Mouse (Mus musculus): ENCODE measurements around the gene Ypel3. TPM values are rescaled to one million over a fixed set of nuclear protein-coding genes. Genes with fewer than 3 reads are reported as not detected.
A peak's percentile ranks its signal among the peaks of the same experiment; 100 is the strongest.

The Ypel3 gene
- polyA plus RNA-seq, 1 experiment from 2014 or later, result 201 TPM

GRCm38 (mm10) chr7:126797411-126798126 is 20.8 kb downstream of the Ypel3 start, which contains the start of gene Fam57b:
Fam57b (plus strand) TSS chr7:126797668.
- Histone ChIP-seq H3K4me3 (peak within 1 kb of the TSS; percentile 66), H3K36me3 (replicated peaks) (peaks cover 13% of the 10 kb centered on the region), H3K27ac (peak within 1 kb of the TSS; percentile 93), H3K4me2 (peak within 1 kb of the TSS; percentile 83), H3K9me3 (no peaks in the 10 kb centered on the region), H3K4me1 (peaks cover 43% of the 10 kb centered on the region), H3K27me3 (replicated peaks) (no peaks in the 10 kb centered on the region), H3K9ac (peak within 1 kb of the TSS; percentile 70)
- ATAC-seq (replicated peaks), result 0 out of 2 replicates have a peak, but pooled peaks have one; percentile 13
- 20% methylated on average over 21 of the region's 21 CpGs for WGBS

DNA sequence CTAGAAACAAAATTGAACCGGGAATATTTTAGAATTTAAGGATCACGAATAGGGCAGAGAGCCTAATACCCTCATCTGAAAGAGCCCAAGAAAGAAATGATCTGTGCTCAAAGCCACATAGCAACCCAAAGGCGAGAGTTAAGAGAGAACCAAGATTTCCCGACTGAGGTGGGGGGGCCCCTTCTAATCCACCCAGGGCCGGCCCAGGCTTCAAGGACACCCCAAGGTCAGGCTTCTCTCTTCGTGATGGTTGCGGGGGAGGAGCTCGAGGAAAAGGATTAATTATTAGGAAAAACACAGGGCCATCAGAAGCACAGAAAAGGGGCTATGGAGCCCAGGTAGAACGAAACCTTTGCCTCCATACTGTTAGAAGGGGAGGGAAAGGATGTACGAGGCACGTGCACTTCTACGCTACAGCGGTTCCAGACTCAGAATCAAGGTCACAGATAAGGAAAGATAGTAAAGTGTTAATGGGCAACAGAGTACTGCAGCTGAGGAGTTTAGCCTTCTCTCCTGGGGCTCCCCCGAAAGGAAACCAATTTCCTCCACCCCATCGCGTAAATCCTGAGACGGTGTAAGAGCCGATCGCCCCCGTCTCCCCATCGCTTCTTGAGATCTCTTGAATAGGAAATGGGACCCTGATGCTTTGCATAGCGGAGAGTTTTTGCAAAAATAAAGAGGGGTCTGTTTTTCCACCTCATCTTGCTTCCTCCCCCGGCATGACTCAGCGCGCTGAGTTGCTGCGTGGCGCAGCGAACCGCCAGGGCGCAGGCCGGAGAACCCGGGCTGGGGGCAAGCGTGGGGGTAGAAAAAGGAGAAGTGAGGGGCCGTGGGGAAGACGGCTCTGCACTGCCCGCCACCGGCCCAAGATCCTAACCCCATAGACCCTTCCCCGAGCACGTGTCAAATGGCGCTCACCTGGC is 21.6 kb downstream of the Ypel3 start:
- Histone ChIP-seq H3K27ac (peak overlapping the region; percentile 93), H3K9me3 (no peaks in the 10 kb centered on the region), H3K4me2 (peak overlapping the region; percentile 83), H3K27me3 (replicated peaks) (no peaks in the 10 kb centered on the region), H3K9ac (peak overlapping the region; percentile 70), H3K4me1 (peaks cover 37% of the 10 kb centered on the region), H3K4me3 (peak overlapping the region; percentile 66), H3K36me3 (replicated peaks) (peaks cover 13% of the 10 kb centered on the region)
- no peak for ATAC-seq (replicated peaks)
- WGBS, result under 1% methylated on average over 40 of the region's 40 CpGs

DNA sequence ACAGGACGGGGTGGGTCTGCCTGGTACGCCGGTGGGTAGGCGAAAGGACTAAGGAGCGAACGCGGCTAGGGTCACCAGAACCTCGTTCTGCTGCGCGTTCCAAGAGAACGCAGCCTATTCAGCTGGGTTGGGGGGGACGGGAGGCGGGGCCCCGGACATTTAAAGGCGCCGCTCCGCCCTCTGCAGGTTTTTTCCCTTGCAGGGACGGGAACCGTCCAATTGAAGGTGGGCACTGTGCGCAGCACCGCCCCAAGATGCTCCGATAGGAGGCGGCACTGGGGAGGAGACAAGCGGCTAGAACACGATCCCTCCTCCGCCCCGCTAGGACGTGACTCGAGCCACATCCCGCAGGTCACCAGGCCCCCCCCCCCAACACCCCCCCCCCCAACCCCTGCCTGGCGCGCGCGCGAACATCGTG is 22.3 kb downstream of the Ypel3 start:
- no peaks in the 10 kb centered on the region for H3K27me3 ChIP-seq (replicated peaks)
- H3K27ac ChIP-seq, result peak overlapping the region; percentile 93
- under 1% methylated on average over 29 of the region's 36 CpGs for WGBS
- peak; percentile 96 for ATAC-seq (replicated peaks)
- peaks cover 37% of the 10 kb centered on the region for H3K4me1 ChIP-seq
- H3K9me3 ChIP-seq, result no peaks in the 10 kb centered on the region
- H3K36me3 ChIP-seq (replicated peaks), result peaks cover 13% of the 10 kb centered on the region
- peak overlapping the region; percentile 66 for H3K4me3 ChIP-seq
- H3K4me2 ChIP-seq, result peak overlapping the region; percentile 83
- peak overlapping the region; percentile 70 for H3K9ac ChIP-seq

- H3K4me2 ChIP-seq, result peak overlapping the region; percentile 83
- H3K4me3 ChIP-seq, result peak overlapping the region; percentile 66
- no peaks in the 10 kb centered on the region for H3K27me3 ChIP-seq (replicated peaks)
- H3K9ac ChIP-seq, result peak overlapping the region; percentile 65
- peak; percentile 90 for ATAC-seq (replicated peaks)
- 2% methylated on average over 37 of the region's 38 CpGs for WGBS
- peak overlapping the region; percentile 93 for H3K27ac ChIP-seq
- no peaks in the 10 kb centered on the region for H3K9me3 ChIP-seq
- H3K36me3 ChIP-seq (replicated peaks), result peaks cover 11% of the 10 kb centered on the region
- peaks cover 37% of the 10 kb centered on the region for H3K4me1 ChIP-seq
These were observed 22.9 kb downstream of the Ypel3 start for GRCm38 (mm10) chr7:126799468-126800268.

DNA sequence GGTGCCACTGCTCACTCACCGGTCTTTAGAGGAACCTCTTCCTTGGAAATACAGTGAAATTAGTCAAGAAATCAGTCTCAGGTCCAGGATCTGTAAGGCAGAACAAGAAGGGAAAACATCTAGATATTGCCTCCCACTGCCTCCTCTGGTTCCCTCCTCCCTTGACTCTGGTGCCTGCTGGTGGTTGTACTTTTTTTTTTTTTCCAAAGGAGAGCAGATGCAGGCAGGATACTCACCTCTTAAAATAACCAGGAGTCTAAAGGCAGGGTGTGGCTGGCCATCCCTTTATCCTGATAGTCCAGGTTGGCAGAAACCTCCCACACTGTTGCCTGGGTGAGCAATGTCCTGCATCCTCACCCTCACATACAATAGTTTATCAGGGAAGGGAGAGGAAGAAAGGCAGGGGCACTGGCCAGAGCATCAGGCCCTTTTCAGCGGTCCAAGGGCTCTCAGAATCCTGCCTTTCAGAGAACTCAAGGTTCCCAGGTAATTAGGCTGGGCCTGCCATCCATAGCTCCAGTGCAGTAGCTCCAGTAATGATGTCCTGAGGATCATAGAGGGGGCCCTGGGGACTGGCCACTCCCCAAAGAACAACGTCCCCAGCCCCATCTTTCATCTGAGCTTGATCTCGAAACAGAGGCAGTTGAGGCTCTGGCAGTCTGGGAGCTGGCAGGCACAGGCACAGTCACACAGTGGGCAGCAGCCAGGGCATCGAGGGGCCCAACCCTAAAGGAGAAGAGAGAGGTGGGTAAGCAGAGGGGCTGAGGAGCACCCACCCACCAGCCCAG is 23.7 kb downstream of the Ypel3 start:
- H3K9me3 ChIP-seq, result no peaks in the 10 kb centered on the region

DNA sequence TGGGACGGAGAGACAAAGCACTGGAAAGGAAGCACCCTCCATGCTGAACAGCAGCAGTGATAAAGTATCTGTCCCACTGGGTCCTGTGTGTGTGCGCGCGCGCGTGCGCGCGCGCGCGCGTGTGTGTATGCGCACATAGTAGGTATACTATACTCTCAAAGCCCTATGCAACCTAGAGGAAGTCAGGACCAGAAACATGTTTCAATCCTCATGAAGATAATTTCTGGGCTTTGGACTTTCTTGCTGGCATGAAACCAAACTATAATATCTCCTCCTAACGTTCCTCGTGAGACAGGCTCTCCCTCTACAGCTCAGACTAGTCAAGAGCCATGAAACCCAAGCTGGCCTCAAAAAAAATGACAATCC is 24.3 kb downstream of the Ypel3 start:
- Histone ChIP-seq H3K27me3 (replicated peaks) (no peaks in the 10 kb centered on the region), H3K27ac (no peak overlapping the region), H3K9me3 (no peaks in the 10 kb centered on the region), H3K9ac (peak overlapping the region; percentile 8; the same call in 1 of the 2 replicates), H3K4me3 (no peak overlapping the region), H3K36me3 (replicated peaks) (no peaks in the 10 kb centered on the region; the same call in 1 of the 2 replicates), H3K4me1 (peaks cover 35% of the 10 kb centered on the region), H3K4me2 (no peak overlapping the region)
- ATAC-seq (replicated peaks), result no peak
- WGBS, result 96% methylated on average over 16 of the region's 16 CpGs

More for the DNA sequence above, 23.7 kb downstream of the Ypel3 start:
- H3K36me3 ChIP-seq (replicated peaks), result peaks cover 3% of the 10 kb centered on the region; the same call in 1 of the 2 replicates
- H3K4me3 ChIP-seq, result peak overlapping the region; percentile 66
- 49% methylated on average over 5 of the region's 5 CpGs for WGBS
- peak overlapping the region; percentile 83 for H3K4me2 ChIP-seq
- peak overlapping the region; percentile 65 for H3K9ac ChIP-seq
- H3K27ac ChIP-seq, result peak overlapping the region; percentile 93
- no peak for ATAC-seq (replicated peaks)
- H3K4me1 ChIP-seq, result peaks cover 37% of the 10 kb centered on the region
- H3K27me3 ChIP-seq (replicated peaks), result no peaks in the 10 kb centered on the region

DNA sequence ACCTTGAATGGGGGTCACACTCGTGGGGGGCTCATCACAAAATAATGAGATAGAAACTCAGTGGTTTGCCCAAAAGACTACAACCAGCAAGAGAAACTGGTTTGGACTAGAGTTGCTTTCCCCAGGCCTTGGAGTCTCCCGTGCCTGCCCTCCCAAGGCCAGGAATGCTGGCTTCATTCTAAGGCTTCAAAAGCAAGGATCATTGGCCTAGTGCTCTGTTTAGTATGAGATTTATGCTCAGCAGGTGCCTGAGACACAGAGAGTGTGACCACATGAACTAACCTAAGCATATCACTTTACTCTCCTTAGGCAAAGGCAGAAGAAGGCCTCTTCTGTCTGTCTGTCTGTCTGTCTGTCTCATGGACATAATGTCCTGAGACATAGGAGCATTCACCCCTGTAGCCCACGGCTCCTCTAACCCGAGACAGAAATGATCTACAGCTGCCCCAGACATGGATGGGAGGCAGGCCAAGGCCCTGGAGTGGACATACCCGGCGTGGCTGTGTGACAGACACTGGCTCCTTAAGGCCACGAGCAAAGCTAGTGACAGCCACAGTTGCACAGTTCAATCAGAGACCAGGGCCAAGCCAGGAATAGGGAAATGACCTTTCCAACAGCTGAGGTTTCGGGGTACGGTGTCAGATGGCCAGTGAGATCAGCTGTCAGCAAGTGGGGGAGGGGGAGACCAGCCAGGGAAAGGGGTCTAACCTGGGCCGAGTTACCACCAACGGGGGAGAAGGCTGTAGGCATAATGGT is 25.6 kb downstream of the Ypel3 start:
- H3K27ac ChIP-seq, result no peak overlapping the region
- H3K36me3 ChIP-seq (replicated peaks), result no peaks in the 10 kb centered on the region
- no peaks in the 10 kb centered on the region for H3K27me3 ChIP-seq (replicated peaks)
- no peak overlapping the region for H3K9ac ChIP-seq
- H3K9me3 ChIP-seq, result no peaks in the 10 kb centered on the region
- no peak overlapping the region for H3K4me2 ChIP-seq
- 87% methylated on average over 11 of the region's 11 CpGs for WGBS
- ATAC-seq (replicated peaks), result no peak
- peaks cover 23% of the 10 kb centered on the region for H3K4me1 ChIP-seq
- no peak overlapping the region for H3K4me3 ChIP-seq

DNA sequence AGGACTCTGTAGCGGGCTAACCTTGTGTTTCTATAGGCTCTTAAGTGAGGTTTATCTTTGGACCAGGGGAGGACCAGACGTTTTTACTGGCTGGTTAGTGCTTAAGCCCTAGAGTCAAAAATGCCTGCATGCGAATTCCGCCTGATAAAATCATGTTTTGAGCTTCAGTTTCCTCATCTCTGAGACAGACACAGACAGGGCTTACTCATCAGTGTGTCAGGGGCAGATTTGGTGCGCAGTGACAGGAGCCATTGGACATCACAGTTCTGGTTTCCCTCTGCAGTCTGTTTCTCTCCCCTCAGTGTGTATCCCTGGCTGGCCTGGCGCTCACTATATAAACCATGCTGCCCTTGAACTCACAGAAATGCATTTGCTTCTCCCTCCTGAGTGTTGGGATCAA is 26.4 kb downstream of the Ypel3 start:
- Histone ChIP-seq H3K27ac (no peak overlapping the region), H3K4me1 (peaks cover 18% of the 10 kb centered on the region), H3K36me3 (replicated peaks) (no peaks in the 10 kb centered on the region), H3K27me3 (replicated peaks) (no peaks in the 10 kb centered on the region), H3K9me3 (no peaks in the 10 kb centered on the region), H3K4me3 (no peak overlapping the region), H3K4me2 (no peak overlapping the region), H3K9ac (no peak overlapping the region)
- ATAC-seq (replicated peaks), result no peak
- WGBS, result 91% methylated on average over 6 of the region's 6 CpGs

DNA sequence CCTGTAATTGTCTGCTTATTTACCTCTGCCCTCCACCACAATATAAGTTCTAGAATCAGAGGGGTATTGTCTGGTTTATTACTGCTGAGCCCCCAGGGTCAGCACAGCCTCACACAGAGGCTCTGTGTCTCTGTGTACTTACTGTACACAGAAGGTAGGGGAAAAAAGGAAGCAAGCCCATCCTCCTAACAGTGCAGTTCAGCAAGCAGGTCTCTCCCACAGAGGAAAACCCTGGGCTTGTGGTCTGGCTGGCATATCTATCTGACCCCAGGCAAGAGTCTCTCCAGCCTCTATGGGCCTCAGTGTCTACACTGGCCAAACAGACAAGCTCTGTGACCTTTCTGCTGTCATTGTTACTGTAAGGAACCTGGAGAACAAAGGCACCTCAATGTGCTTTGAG is 27.0 kb downstream of the Ypel3 start:
- no peak for ATAC-seq (replicated peaks)
- H3K4me1 ChIP-seq, result peaks cover 22% of the 10 kb centered on the region
- no peak overlapping the region for H3K9ac ChIP-seq
- H3K27me3 ChIP-seq (replicated peaks), result no peaks in the 10 kb centered on the region
- H3K4me3 ChIP-seq, result no peak overlapping the region
- no peaks in the 10 kb centered on the region for H3K9me3 ChIP-seq
- no peak overlapping the region for H3K27ac ChIP-seq
- no peak overlapping the region for H3K4me2 ChIP-seq
- H3K36me3 ChIP-seq (replicated peaks), result no peaks in the 10 kb centered on the region

DNA sequence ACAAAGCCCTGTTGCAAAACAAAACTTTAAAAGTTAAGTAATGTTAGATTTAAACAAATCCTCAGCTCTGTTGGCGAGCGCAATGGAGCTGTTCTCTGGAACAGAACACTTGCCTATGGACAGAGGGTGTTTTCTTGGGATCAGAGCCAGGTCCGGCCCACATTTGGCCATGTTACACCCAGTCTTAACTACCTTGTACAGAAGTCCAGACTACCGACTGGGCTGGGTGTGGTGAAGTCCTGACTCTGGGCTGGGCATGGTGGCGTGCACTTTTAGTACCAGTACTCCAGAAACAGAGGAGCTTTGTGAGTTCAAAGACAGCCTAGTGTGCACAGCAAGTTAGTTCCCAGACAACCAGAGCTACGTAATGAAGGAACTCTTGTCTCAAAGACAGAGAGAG is 30.2 kb downstream of the Ypel3 start:
- H3K9me3 ChIP-seq, result no peaks in the 10 kb centered on the region
- no peak overlapping the region for H3K4me2 ChIP-seq
- H3K36me3 ChIP-seq (replicated peaks), result no peaks in the 10 kb centered on the region
- no peak overlapping the region for H3K4me3 ChIP-seq
- no peaks in the 10 kb centered on the region for H3K27me3 ChIP-seq (replicated peaks)
- H3K9ac ChIP-seq, result no peak overlapping the region
- no peak overlapping the region for H3K27ac ChIP-seq
- WGBS, result 83% methylated on average over 6 of the region's 6 CpGs
- no peak for ATAC-seq (replicated peaks)
- H3K4me1 ChIP-seq, result peaks cover 18% of the 10 kb centered on the region

- peak overlapping the region; percentile 73; the same call in 1 of the 2 replicates for H3K4me2 ChIP-seq
- no peaks in the 10 kb centered on the region for H3K27me3 ChIP-seq (replicated peaks)
- peaks cover 18% of the 10 kb centered on the region for H3K4me1 ChIP-seq
- H3K9me3 ChIP-seq, result no peaks in the 10 kb centered on the region
- no peaks in the 10 kb centered on the region for H3K36me3 ChIP-seq (replicated peaks)
- 74% methylated on average over 4 of the region's 4 CpGs for WGBS
- no peak overlapping the region for H3K4me3 ChIP-seq
- H3K27ac ChIP-seq, result no peak overlapping the region
- no peak overlapping the region for H3K9ac ChIP-seq
- no peak for ATAC-seq (replicated peaks)
These were observed 30.6 kb downstream of the Ypel3 start for GRCm38 (mm10) chr7:126807405-126807804.

Measured in midbrain, embryonic 15.5 days (tissue).